Mouse (Mus musculus) midbrain, embryonic 12.5 days (tissue): Measurements from ENCODE around the gene Acot11. TPM values are rescaled to one million over a fixed set of nuclear protein-coding genes. Genes with fewer than 3 reads are reported as not detected.

Experiments
- ATAC-seq: fragments of 200-750 bp; cut with Nextera tagmentation; 2 replicates; pipeline ENCODE4 v1.8.0; 2017; ENCODE audit warnings: low read depth, moderate TSS enrichment, moderate library complexity; ENCODE audit not compliant: low FRiP score
- H3K27ac ChIP-seq: fragments of 300-500 bp; sonication (generic); replicated peaks from 2 replicates; pipeline ENCODE4 v1.5.1; 2016; ENCODE audit warnings: mild to moderate bottlenecking
- H3K27me3 ChIP-seq: fragments of 300-500 bp; sonication (generic); 2 replicates; pipeline ENCODE4 v1.6.1; 2016; ENCODE audit warnings: mild to moderate bottlenecking
- H3K36me3 ChIP-seq: fragments of 300-500 bp; sonication (generic); 2 replicates; pipeline ENCODE4 v1.6.1; 2016
- H3K4me1 ChIP-seq: fragments of 300-500 bp; sonication (generic); 2 replicates; pipeline ENCODE4 v1.6.1; 2016
- H3K4me2 ChIP-seq: fragments of 300-500 bp; sonication (generic); replicated peaks from 2 replicates; pipeline ENCODE4 v1.6.1; 2016; ENCODE audit warnings: mild to moderate bottlenecking, moderate library complexity
- H3K4me3 ChIP-seq: fragments of 300-500 bp; sonication (generic); 2 replicates; pipeline ENCODE4 v1.5.1; 2016; ENCODE audit warnings: mild to moderate bottlenecking
- H3K9ac ChIP-seq: fragments of 300-500 bp; sonication (generic); replicated peaks from 2 replicates; pipeline ENCODE4 v1.6.1; 2016; ENCODE audit warnings: mild to moderate bottlenecking, moderate library complexity
- H3K9me3 ChIP-seq: fragments of 300-500 bp; sonication (generic); 2 replicates; pipeline ENCODE4 v1.6.1; 2016; ENCODE audit warnings: mild to moderate bottlenecking
- WGBS: fragments of 180-500 bp; shearing (Covaris S2); methylation state at CpG from one replicate; pipeline ENCODE4 v1.1.7; 2016; 5-methylcytosine and 5-hydroxymethylcytosine counted together
- polyA plus RNA-seq: library from polyadenylated mRNA; unstranded; fragments of >200 nt; fragmentation: Nextera tagmentation; extraction: Ambion mirVana; gene quantifications from 2 replicates; pipeline ENCODE4 v1.2.1, GENCODE M21; 2016

Gene Acot11
- polyA plus RNA-seq, 1 experiment from 2014 or later = 1.6 TPM

DNA sequence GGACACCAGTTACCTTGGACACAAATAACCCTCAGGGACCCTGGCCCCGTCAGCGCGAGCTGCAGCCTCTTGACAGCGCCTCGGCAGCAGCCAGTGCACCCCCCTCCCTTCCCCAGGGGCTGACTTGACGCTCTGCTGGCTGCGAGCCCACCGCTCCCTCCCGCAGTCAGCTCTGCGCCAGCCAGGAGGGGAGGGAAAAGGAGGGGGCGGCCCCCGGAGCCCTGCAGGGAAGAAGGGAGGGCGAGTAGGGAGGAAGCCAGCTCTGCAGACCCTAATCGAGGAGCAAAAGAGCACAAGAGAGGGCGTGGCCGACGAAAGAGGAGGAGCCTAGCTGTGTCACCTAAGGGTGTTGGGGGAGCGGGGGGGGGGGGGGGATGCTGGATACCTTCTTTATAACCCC is 33.2 kb upstream of the Acot11 start:
- no peaks in the 10 kb centered on the region for H3K9me3 ChIP-seq
- peak overlapping the region; percentile 19; the same call in 1 of the 2 replicates for H3K4me3 ChIP-seq
- H3K9ac ChIP-seq = peak overlapping the region; percentile 28
- peaks cover 20% of the 10 kb centered on the region for H3K27me3 ChIP-seq
- ATAC-seq = peak; percentile 18
- peak overlapping the region; percentile 99 for H3K27ac ChIP-seq
- H3K4me1 ChIP-seq = peaks cover 51% of the 10 kb centered on the region
- no peaks in the 10 kb centered on the region for H3K36me3 ChIP-seq
- H3K4me2 ChIP-seq = peak overlapping the region; percentile 99
- 0% methylated on average over 12 of the region's 18 CpGs for WGBS

DNA sequence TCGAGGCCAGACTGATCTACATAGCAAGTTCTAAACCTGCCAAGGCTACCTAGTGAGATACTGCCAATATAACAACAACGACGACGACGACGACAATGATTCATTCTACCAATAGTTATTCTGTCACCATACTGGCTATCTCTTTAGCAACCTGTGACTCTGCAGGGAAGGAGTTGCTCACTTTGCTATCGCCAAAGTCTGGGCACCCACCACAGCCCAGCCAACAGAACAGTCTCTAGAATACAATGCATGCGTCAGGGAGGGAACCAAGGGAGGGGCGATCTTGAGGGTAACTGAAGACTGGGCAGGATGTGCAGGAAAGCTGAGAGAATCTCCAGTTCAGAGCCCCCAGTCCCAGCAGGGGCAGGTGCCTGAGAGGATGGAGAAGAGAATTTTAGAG is 32.6 kb upstream of the Acot11 start:
- H3K4me2 ChIP-seq = peak overlapping the region; percentile 99
- H3K4me1 ChIP-seq = peaks cover 48% of the 10 kb centered on the region

DNA sequence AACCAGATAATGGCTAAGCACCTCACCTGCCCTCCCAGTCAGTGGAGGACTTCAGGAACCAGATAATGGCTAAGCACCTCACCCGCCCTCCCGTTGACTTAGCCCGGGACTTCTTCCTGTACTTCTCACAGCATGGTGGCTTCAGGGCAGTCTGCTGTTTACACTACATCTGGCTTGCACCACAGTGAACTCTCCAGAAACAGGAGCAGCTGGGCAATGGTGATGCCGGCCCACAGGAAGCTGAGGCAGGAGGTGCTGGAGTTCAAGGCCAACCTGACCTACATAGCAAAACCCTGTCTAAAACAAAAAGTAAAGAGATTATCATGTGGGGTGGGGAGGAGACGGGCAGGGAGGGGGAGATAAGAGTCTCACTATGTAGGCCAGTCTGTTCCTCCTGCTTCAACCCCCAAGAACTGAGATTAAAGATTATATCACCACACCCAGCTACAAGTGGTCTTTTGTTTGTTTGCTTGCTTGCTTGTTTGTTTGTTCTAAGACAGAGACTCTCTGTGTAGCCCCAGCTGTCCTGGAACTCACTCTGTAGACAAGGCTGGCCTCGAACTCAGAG is 25.8 kb upstream of the Acot11 start:
- Histone ChIP-seq H3K4me1 (peaks cover 14% of the 10 kb centered on the region), H3K9ac (no peak overlapping the region), H3K36me3 (no peaks in the 10 kb centered on the region), H3K4me3 (no peak overlapping the region), H3K9me3 (no peaks in the 10 kb centered on the region), H3K4me2 (no peak overlapping the region), H3K27me3 (peaks cover 43% of the 10 kb centered on the region), H3K27ac (no peak overlapping the region)
- ATAC-seq = no peak
- 68% methylated on average over 6 of the region's 6 CpGs for WGBS

More for the DNA sequence above, 32.6 kb upstream of the Acot11 start:
- peak overlapping the region; percentile 19; the same call in 1 of the 2 replicates for H3K4me3 ChIP-seq
- H3K27me3 ChIP-seq = peaks cover 20% of the 10 kb centered on the region
- ATAC-seq = no peak
- peak overlapping the region; percentile 28 for H3K9ac ChIP-seq
- 4% methylated on average over 9 of the region's 9 CpGs for WGBS
- peak overlapping the region; percentile 99 for H3K27ac ChIP-seq
- H3K9me3 ChIP-seq = no peaks in the 10 kb centered on the region
- H3K36me3 ChIP-seq = no peaks in the 10 kb centered on the region

DNA sequence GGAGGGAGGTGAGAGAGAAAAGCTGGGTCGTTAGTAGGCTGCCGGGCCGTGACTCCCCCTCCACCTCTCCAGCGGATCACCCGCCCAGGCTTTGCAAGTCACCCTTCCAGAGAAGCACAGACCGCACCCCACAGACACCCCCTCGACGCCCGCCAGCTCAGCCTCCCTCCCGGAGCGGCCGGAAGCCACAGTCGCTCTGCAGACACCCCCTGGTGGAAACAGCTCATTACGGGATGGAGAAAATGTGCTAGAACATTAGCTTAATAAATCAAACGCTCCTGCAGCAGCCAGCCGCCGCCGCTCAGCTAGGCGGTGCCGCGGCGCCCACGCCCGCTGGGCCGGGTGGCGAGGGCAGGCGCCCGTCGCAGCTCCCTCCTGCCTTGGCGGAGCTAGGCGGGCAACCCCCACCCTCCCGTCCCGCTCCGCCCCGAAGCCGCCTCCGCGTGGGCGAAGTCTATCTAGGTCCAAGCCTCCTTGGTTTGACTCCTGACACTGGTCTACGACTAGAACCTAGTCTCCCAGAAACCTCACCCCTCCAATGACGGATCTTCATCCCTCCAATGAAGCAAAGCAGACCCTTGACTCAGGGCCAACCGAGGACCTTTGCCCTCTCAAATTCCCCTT is 23.1 kb upstream of the Acot11 start:
- Histone ChIP-seq H3K36me3 (no peaks in the 10 kb centered on the region), H3K4me1 (peaks cover 14% of the 10 kb centered on the region), H3K9me3 (no peaks in the 10 kb centered on the region), H3K27me3 (peaks cover 45% of the 10 kb centered on the region), H3K27ac (no peak overlapping the region), H3K9ac (peak overlapping the region; percentile 46), H3K4me3 (peak overlapping the region; percentile 36), H3K4me2 (peak overlapping the region; percentile 59)
- ATAC-seq = peak; percentile 56
- whole genome bisulfite sequencing = under 1% methylated on average over 34 of the region's 42 CpGs

DNA sequence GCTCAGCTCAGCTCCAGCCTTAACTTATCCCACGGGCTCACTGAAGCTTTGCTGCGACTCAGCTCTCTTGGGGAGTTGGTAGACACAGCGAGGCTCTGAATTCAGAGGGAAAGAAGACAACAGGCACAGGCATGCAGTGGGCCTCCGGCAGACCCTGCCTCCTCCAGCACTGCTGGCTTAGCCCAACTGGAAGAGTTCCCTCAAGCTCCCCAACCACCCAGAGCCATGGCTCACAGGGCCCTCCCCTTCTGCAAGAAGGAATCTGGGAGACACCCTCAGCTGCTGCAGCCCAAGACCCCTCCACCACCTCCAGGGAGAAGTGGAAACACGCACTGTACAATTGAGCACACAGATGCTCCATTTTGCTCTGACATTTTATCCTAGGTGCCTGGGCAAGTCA is 20.4 kb upstream of the Acot11 start:
- no peak overlapping the region for H3K27ac ChIP-seq
- no peaks in the 10 kb centered on the region for H3K36me3 ChIP-seq
- ATAC-seq = no peak
- no peak overlapping the region for H3K4me2 ChIP-seq
- H3K4me1 ChIP-seq = peaks cover 14% of the 10 kb centered on the region
- no peak overlapping the region for H3K4me3 ChIP-seq
- H3K9me3 ChIP-seq = no peaks in the 10 kb centered on the region
- peaks cover 45% of the 10 kb centered on the region for H3K27me3 ChIP-seq
- WGBS = 54% methylated on average over 5 of the region's 5 CpGs
- H3K9ac ChIP-seq = no peak overlapping the region

DNA sequence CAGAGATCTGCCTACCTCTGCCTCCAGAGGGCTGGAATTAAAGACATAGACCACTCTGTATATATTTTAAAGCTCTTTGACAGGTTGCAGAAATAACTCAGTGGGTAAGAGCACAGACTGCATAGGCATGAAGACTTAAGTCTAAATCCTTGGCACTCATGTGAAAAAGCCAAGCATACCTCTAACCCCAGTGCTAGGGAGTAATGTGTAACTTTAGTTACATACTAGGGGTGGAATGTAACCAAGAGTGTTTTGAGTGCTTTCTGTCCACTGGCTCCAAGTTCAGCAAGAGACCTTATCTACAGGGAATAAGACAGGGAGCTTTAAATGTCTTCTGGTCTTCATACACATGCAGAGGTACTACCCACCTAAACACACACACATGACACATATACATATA is 14.6 kb upstream of the Acot11 start:
- Histone ChIP-seq H3K4me2 (no peak overlapping the region), H3K27me3 (no peaks in the 10 kb centered on the region), H3K9me3 (no peaks in the 10 kb centered on the region), H3K27ac (no peak overlapping the region), H3K9ac (no peak overlapping the region), H3K4me3 (no peak overlapping the region), H3K4me1 (peaks cover 14% of the 10 kb centered on the region), H3K36me3 (no peaks in the 10 kb centered on the region)
- no peak for ATAC-seq

DNA sequence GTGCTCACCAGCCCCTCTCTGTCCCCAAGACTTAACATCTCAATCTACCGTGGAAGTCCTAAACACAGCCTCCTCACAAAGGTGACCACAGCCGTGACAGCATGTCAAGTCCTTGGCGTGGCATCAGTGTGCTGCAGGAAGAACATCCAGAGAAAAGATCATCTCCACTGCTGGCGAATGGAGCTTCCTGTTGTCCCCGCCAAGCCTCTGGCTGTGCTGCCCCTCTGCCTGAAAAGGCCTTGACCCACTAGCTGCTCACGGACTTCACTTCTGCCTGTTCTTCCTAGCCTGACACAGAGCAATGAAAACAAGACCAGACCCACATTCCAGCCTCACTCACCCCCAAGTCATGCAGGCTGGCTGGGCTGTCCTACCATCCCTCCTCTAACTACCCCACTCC is 13.5 kb upstream of the Acot11 start:
- Histone ChIP-seq H3K4me1 (peaks cover 14% of the 10 kb centered on the region), H3K9me3 (no peaks in the 10 kb centered on the region), H3K36me3 (no peaks in the 10 kb centered on the region), H3K4me2 (no peak overlapping the region), H3K9ac (no peak overlapping the region), H3K27me3 (0 out of 2 replicates have a peak, but pooled peaks cover 3% of the 10 kb centered on the region), H3K4me3 (no peak overlapping the region), H3K27ac (no peak overlapping the region)
- WGBS = 85% methylated on average over 6 of the region's 6 CpGs
- ATAC-seq = no peak

DNA sequence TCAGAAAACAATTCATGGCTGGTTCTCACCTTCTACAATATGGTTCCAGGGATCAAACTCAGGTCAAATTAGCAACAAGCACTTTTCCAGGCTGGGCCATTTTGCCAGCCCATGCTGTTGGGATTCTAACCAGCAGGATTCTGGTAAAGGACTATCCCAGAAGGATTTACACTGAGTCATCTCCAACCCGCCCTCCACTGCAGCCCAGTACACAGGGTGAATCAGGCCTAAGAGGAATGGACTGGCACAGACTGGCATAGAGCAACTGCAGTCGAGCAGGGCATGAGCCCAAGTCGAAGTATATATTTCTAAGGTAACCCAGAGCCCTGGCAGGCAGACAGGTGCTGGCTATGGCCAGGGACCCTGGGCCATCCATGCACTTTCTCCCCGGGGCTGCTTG is 12.2 kb upstream of the Acot11 start:
- Histone ChIP-seq H3K36me3 (no peaks in the 10 kb centered on the region), H3K9me3 (no peaks in the 10 kb centered on the region), H3K4me2 (no peak overlapping the region), H3K4me3 (no peak overlapping the region), H3K9ac (no peak overlapping the region), H3K27ac (no peak overlapping the region), H3K4me1 (peaks cover 14% of the 10 kb centered on the region), H3K27me3 (0 out of 2 replicates have a peak, but pooled peaks cover 4% of the 10 kb centered on the region)
- no peak for ATAC-seq
- 92% methylated on average over 4 of the region's 4 CpGs for WGBS

DNA sequence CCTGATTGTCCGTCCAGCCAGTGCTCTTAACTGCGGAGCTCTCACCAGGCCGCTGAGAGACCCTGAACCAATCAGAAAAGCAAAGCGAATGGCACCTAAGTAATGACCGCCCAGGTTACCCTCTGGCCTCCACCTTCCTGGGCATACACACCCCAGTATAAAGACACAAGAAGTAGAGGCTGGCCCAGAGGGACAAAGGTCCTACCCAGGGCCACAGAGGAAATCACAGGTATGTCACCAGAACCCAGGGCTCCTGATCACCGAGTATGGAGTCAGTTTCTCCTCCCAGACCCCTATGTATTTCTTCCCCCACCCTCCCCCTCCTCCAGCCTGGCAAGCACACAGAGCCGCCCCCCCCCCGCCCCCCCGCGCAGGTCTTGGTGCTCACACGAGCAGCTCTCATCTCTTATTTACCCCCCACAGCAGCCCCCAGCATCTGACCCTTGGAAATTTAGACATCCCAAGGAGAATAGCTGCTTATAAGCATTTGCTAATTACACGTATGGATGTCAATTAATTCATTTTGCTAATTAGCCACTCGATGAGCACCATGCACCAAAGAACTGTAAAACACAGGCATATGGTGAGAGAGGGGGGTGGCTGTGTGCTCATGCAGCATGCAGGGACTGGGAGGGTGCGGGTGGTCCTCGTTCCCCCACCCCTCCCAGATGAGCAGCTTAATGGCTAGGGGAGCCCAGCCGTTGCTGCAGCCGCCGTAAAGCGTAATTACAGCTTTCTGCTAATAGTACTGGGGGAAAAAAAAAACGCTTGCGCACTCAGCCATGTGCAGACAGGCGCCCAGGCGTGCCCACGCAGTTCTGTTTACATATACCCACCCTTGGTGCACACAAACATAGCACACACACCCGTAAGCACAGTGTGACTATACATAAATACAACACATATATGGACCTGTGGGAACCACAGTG is 10.9 kb upstream of the Acot11 start:
- peaks cover 14% of the 10 kb centered on the region for H3K4me1 ChIP-seq
- no peaks in the 10 kb centered on the region for H3K36me3 ChIP-seq
- no peak overlapping the region for H3K9ac ChIP-seq
- H3K9me3 ChIP-seq = no peaks in the 10 kb centered on the region
- H3K4me3 ChIP-seq = no peak overlapping the region
- ATAC-seq = peak; percentile 80
- WGBS = 70% methylated on average over 22 of the region's 25 CpGs
- H3K4me2 ChIP-seq = no peak overlapping the region
- no peak overlapping the region for H3K27ac ChIP-seq
- H3K27me3 ChIP-seq = 0 out of 2 replicates have a peak, but pooled peaks cover 4% of the 10 kb centered on the region

DNA sequence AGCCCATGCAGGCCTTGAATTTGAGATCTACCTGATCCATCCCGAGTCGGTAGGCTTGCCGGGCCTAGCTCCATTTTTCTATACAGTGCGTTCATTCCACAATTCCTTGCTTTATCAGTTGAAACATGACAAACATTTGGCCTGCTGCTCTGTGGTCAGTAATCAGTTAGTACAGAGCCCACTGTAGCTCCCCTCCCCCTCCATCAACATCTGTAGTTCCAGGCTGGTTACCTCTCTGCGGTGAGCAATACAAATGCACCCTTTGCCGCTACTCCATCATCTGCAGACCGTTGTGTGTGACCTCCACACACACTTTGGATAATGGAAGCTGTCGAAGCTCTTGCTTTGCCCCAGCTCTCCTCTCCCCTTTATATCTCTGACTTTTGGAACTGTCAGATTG is 6.4 kb upstream of the Acot11 start:
- peaks cover 10% of the 10 kb centered on the region for H3K4me1 ChIP-seq
- peaks cover 4% of the 10 kb centered on the region; the same call in 1 of the 2 replicates for H3K9me3 ChIP-seq
- no peak overlapping the region for H3K9ac ChIP-seq
- no peak overlapping the region for H3K4me2 ChIP-seq
- no peak for ATAC-seq
- H3K36me3 ChIP-seq = no peaks in the 10 kb centered on the region
- H3K4me3 ChIP-seq = no peak overlapping the region
- WGBS = 94% methylated on average over 8 of the region's 8 CpGs
- no peak overlapping the region for H3K27ac ChIP-seq
- H3K27me3 ChIP-seq = 0 out of 2 replicates have a peak, but pooled peaks cover 4% of the 10 kb centered on the region

DNA sequence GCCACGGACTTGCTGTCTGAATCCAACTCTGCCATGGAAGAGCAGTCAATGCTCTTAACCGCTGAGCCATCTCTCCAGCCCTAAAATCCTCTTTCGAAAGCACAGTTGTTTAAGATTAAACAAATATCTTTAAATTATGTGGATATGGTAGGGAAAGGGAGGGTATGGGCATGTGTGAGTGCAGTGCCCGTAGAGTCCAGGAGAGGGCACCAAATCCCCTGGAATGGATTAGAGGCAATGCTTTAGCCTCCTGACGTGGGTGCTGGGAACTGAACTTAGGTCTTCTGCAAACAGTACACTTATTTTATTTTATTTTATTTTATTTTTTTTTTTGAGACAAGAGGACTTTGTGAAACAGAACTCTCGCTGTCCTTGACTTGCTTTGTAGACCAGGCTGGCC is 5.2 kb upstream of the Acot11 start:
- no peaks in the 10 kb centered on the region for H3K36me3 ChIP-seq
- no peak overlapping the region for H3K4me2 ChIP-seq
- peaks cover 4% of the 10 kb centered on the region; the same call in 1 of the 2 replicates for H3K9me3 ChIP-seq
- peaks cover 15% of the 10 kb centered on the region for H3K27me3 ChIP-seq
- WGBS = 80% methylated on average over 6 of the region's 6 CpGs
- no peak overlapping the region for H3K4me3 ChIP-seq
- no peaks in the 10 kb centered on the region; the same call in 1 of the 2 replicates for H3K4me1 ChIP-seq
- no peak for ATAC-seq
- H3K27ac ChIP-seq = no peak overlapping the region
- H3K9ac ChIP-seq = no peak overlapping the region

DNA sequence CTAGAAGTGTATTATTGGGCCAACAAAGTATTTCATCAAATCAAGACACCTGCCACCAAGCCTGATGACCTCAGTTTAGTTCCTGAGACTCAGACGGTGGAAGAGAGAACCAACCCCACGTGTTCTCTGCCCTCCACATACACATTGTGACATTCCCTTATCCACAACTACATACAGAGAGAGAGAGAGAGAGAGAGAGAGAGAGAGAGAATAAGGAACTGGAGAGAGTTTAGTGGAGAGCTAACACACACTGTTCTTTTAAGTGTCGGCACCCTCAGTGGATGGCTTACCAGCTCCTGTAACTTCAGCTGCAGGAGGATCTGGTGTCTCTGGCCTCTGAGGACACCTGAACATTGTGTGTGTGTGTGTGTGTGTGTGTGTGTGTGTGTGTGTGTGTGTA is 2.5 kb upstream of the Acot11 start:
- H3K27ac ChIP-seq = no peak overlapping the region
- H3K36me3 ChIP-seq = no peaks in the 10 kb centered on the region
- H3K9me3 ChIP-seq = peaks cover 4% of the 10 kb centered on the region; the same call in 1 of the 2 replicates
- WGBS = 80% methylated on average over 3 of the region's 3 CpGs
- no peak overlapping the region for H3K4me2 ChIP-seq
- no peak overlapping the region for H3K9ac ChIP-seq
- peaks cover 36% of the 10 kb centered on the region for H3K27me3 ChIP-seq
- no peak overlapping the region for H3K4me3 ChIP-seq
- ATAC-seq = no peak
- H3K4me1 ChIP-seq = peaks cover 6% of the 10 kb centered on the region; the same call in 1 of the 2 replicates
